Mouse (Mus musculus) intestine, embryonic 16.5 days (tissue): Measurements from ENCODE around the gene Apobec1. TPM values are rescaled to one million over a fixed set of nuclear protein-coding genes. Genes with fewer than 3 reads are reported as not detected.
"Not testable (repeated sequence)": the region's sequence is repeated elsewhere in the genome, so short reads cannot be mapped to it uniquely, and the experiment has no call there.

Source experiments
- ATAC-seq: fragments of 200-750 bp; cut with Nextera tagmentation; 2 replicates; pipeline ENCODE4 v1.8.0; 2017; ENCODE audit warnings: moderate TSS enrichment, moderate library complexity
- H3K27ac ChIP-seq: fragments of 300-500 bp; sonication (generic); 2 replicates; pipeline ENCODE4 v1.5.1; 2014; ENCODE audit warnings: mild to moderate bottlenecking, low read length
- H3K27me3 ChIP-seq: fragments of 300-500 bp; sonication (generic); replicated peaks from 2 replicates; pipeline ENCODE4 v1.6.1; 2014; ENCODE audit warnings: low read length, control low read depth, mixed read lengths; ENCODE audit not compliant: control insufficient read depth, insufficient read depth
- H3K36me3 ChIP-seq: fragments of 300-500 bp; sonication (generic); 2 replicates; pipeline ENCODE4 v1.6.1; 2014; ENCODE audit warnings: low read length, control low read depth; ENCODE audit not compliant: control insufficient read depth, insufficient read depth
- H3K4me1 ChIP-seq: fragments of 300-500 bp; sonication (generic); 2 replicates; pipeline ENCODE4 v1.6.1; 2014; ENCODE audit warnings: low read length, control low read depth, mixed read lengths; ENCODE audit not compliant: control insufficient read depth, insufficient read depth
- H3K4me2 ChIP-seq: fragments of 300-500 bp; sonication (generic); 2 replicates; pipeline ENCODE4 v1.6.1; 2014; ENCODE audit warnings: low read depth, low read length, control low read depth
- H3K4me3 ChIP-seq: fragments of 300-500 bp; sonication (generic); 2 replicates; pipeline ENCODE4 v1.5.1; 2014; ENCODE audit warnings: mild to moderate bottlenecking, low read length
- H3K9ac ChIP-seq: fragments of 300-500 bp; sonication (generic); 2 replicates; pipeline ENCODE4 v1.6.1; 2014; ENCODE audit warnings: low read depth, low read length
- H3K9me3 ChIP-seq: fragments of 300-500 bp; sonication (generic); 2 replicates; pipeline ENCODE4 v1.6.1; 2016; ENCODE audit warnings: low read length, control low read depth; ENCODE audit not compliant: control insufficient read depth
- WGBS: fragments of 180-500 bp; shearing (Covaris S2); extraction: QIAGEN DNeasy Blood & Tissue Kit; methylation state at CpG from one replicate; pipeline ENCODE4 v1.1.7; 2014; 5-methylcytosine and 5-hydroxymethylcytosine counted together
- polyA plus RNA-seq: library from polyadenylated mRNA; unstranded; fragments of >200 nt; fragmentation: Nextera tagmentation; extraction: Ambion mirVana; gene quantifications from 2 replicates; pipeline ENCODE4 v1.2.1, GENCODE M21; 2015

Gene Apobec1
- polyA plus RNA-seq, 1 experiment from 2014 or later = 9.1 TPM

DNA sequence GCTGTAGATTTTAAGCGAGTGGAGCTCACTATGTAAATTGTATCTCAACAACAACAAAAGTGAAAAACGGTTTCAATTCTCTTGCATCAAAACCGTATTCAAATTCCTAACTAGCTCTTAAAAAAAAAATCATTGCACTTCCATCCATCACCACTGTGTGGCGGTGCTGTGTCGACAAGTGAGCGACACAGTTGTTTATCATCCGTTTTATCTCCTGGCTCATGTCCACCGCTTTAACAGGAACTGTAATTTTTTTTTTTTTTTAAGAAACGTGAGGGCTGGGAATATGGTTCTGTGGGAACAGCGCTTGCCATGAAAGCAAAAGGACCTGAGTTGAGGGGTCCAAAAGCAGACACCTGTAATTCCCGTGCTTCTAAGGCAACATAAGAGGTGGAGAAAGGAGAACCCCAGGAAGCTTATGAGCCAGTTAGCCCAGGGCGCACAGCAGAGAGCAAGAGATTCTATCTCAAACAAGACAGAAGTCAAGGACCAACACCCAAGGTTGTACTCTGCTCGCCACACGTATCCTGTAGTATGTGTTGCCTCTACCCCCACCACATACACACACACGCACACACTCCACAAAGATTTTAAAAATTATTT, 45.2 kb downstream of the Apobec1 start:
- peak overlapping the region; percentile 25; the same call in 1 of the 2 replicates for H3K4me2 ChIP-seq

GRCm38 (mm10) chr6:122555266-122555665, 47.0 kb downstream of the Apobec1 start:
- Histone ChIP-seq H3K4me1 (no peaks in the 10 kb centered on the region), H3K4me3 (no peak overlapping the region), H3K27me3 (no peaks in the 10 kb centered on the region), H3K27ac (no peak overlapping the region), H3K36me3 (no peaks in the 10 kb centered on the region), H3K9me3 (no peaks in the 10 kb centered on the region), H3K4me2 (no peak overlapping the region), H3K9ac (no peak overlapping the region)
- ATAC-seq = no peak
- 33% methylated on average over 7 of the region's 7 CpGs for WGBS

More for the DNA sequence above, 45.2 kb downstream of the Apobec1 start:
- H3K36me3 ChIP-seq = no peaks in the 10 kb centered on the region
- ATAC-seq = no peak
- no peak overlapping the region for H3K27ac ChIP-seq
- WGBS = 22% methylated on average over 15 of the region's 15 CpGs
- H3K9ac ChIP-seq = no peak overlapping the region
- no peak overlapping the region for H3K4me3 ChIP-seq
- H3K4me1 ChIP-seq = 0 out of 2 replicates have a peak, but pooled peaks cover 3% of the 10 kb centered on the region
- no peaks in the 10 kb centered on the region for H3K9me3 ChIP-seq
- no peaks in the 10 kb centered on the region for H3K27me3 ChIP-seq

- 60% methylated on average over 6 of the region's 6 CpGs for WGBS
- no peak overlapping the region for H3K9ac ChIP-seq
- H3K27ac ChIP-seq = no peak overlapping the region
- no peaks in the 10 kb centered on the region for H3K4me1 ChIP-seq
- no peaks in the 10 kb centered on the region for H3K27me3 ChIP-seq
- ATAC-seq = no peak
- no peaks in the 10 kb centered on the region for H3K9me3 ChIP-seq
- H3K4me3 ChIP-seq = no peak overlapping the region
- H3K4me2 ChIP-seq = no peak overlapping the region
- H3K36me3 ChIP-seq = no peaks in the 10 kb centered on the region
Measured at GRCm38 (mm10) chr6:122554102-122554501, 48.1 kb downstream of the Apobec1 start.

- Histone ChIP-seq H3K9me3 (no peaks in the 10 kb centered on the region), H3K4me3 (no peak within 1 kb of the TSS), H3K27me3 (no peaks in the 10 kb centered on the region), H3K27ac (no peak within 1 kb of the TSS), H3K4me1 (no peaks in the 10 kb centered on the region), H3K9ac (no peak within 1 kb of the TSS), H3K36me3 (no peaks in the 10 kb centered on the region), H3K4me2 (no peak within 1 kb of the TSS)
- 57% methylated on average over 9 of the region's 9 CpGs for WGBS
- no peak for ATAC-seq
Measured at GRCm38 (mm10) chr6:122553606-122554005, 48.6 kb downstream of the Apobec1 start, which contains the start of gene Aicda. Gene Aicda (plus strand): TSS chr6:122553801.

DNA sequence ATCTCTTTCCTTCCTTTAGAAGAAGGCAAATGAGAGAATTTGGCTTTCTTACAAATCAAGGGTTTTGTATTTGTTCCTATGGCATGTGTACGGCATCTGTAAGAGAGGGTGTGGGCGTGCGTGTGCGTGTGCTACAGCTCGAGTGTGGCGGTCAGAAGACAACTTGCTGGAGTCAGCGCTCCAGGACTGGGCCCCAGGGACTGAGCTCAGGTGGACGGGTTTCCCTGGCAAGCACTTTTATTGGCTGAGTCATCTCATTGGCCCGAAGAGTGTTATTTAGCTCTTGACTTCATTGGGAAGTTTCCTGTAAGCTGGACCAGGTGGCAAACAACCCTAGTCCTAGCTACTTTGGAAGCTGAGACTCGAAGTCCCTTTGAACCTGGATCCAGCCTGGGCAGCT, 56.3 kb downstream of the Apobec1 start:
- Histone ChIP-seq H3K36me3 (no peaks in the 10 kb centered on the region), H3K9ac (no peak overlapping the region), H3K27ac (no peak overlapping the region), H3K4me3 (no peak overlapping the region), H3K4me1 (no peaks in the 10 kb centered on the region), H3K27me3 (no peaks in the 10 kb centered on the region), H3K4me2 (no peak overlapping the region), H3K9me3 (no peaks in the 10 kb centered on the region)
- ATAC-seq = no peak
- 75% methylated on average over 10 of the region's 10 CpGs for WGBS

GRCm38 (mm10) chr6:122545289-122545882, 56.9 kb downstream of the Apobec1 start:
- no peak overlapping the region for H3K27ac ChIP-seq
- H3K9ac ChIP-seq = no peak overlapping the region
- no peaks in the 10 kb centered on the region for H3K4me1 ChIP-seq
- no peaks in the 10 kb centered on the region for H3K27me3 ChIP-seq
- no peak for ATAC-seq
- H3K9me3 ChIP-seq = no peaks in the 10 kb centered on the region
- H3K4me2 ChIP-seq = no peak overlapping the region
- no peaks in the 10 kb centered on the region for H3K36me3 ChIP-seq
- WGBS = 76% methylated on average over 9 of the region's 9 CpGs
- H3K4me3 ChIP-seq = no peak overlapping the region

- 90% methylated on average over 1 of the region's 1 CpGs for WGBS
- Histone ChIP-seq H3K9ac (no peak overlapping the region), H3K4me3 (no peak overlapping the region), H3K4me2 (no peak overlapping the region), H3K36me3 (no peaks in the 10 kb centered on the region), H3K27ac (no peak overlapping the region), H3K4me1 (no peaks in the 10 kb centered on the region), H3K27me3 (no peaks in the 10 kb centered on the region), H3K9me3 (no peaks in the 10 kb centered on the region)
- ATAC-seq = no peak
Measured at GRCm38 (mm10) chr6:122544672-122545071, 57.6 kb downstream of the Apobec1 start.

DNA sequence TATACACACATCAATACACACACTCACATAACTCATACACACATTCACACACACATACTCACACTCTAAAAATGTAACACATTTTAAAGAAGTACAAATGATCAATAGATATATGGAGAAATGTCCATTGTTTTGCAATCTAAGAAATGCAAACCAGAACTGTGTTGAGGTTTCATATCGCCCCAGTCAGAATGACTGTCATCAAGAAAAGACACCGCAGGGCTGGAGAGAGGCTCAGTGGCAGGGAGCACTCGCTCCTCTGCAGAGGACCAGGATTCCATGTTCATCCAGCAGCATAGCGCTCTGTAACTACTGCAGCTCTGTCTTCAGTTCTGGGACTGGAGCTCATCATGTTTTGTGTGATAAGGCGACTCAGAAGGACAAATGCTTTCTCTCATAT, 58.7 kb downstream of the Apobec1 start:
- 75% methylated on average over 5 of the region's 5 CpGs for WGBS
- H3K4me1 ChIP-seq = no peaks in the 10 kb centered on the region
- H3K4me2 ChIP-seq = no peak overlapping the region
- H3K27ac ChIP-seq = no peak overlapping the region
- ATAC-seq = no peak
- no peaks in the 10 kb centered on the region for H3K27me3 ChIP-seq
- no peak overlapping the region for H3K4me3 ChIP-seq
- H3K9me3 ChIP-seq = no peaks in the 10 kb centered on the region
- no peak overlapping the region for H3K9ac ChIP-seq
- H3K36me3 ChIP-seq = no peaks in the 10 kb centered on the region

DNA sequence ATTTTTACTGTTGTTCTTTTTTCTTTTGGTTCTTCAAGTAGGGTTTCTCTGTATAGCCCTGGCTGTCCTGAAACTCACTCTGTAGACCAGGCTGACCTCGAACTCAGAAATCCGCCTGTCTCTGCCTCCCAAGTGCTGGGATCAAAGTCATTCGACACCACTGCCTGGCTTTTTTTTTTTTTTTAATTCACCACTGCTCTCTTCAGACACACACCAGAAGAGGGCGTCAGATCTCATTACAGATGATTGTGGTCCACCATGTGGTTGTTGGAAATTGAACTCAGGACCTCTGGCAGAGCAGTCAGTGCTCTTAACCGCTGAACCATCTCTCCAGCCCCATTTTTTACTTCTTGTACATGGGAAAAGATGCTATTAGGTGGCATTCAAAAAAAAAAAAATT, 59.8 kb downstream of the Apobec1 start:
- H3K9ac ChIP-seq, H3K4me2 ChIP-seq, H3K4me1 ChIP-seq, H3K9me3 ChIP-seq, H3K27ac ChIP-seq, ATAC-seq, H3K4me3 ChIP-seq, H3K27me3 ChIP-seq, H3K36me3 ChIP-seq: not testable (repeated sequence)
- WGBS = 77% methylated on average over 5 of the region's 5 CpGs

GRCm38 (mm10) chr6:122539564-122539963, 62.7 kb downstream of the Apobec1 start:
- Histone ChIP-seq H3K9me3 (no peaks in the 10 kb centered on the region), H3K9ac (no peak overlapping the region), H3K36me3 (no peaks in the 10 kb centered on the region), H3K4me1 (no peaks in the 10 kb centered on the region), H3K27me3 (no peaks in the 10 kb centered on the region), H3K4me3 (no peak overlapping the region), H3K4me2 (no peak overlapping the region), H3K27ac (no peak overlapping the region)
- ATAC-seq = no peak
- 87% methylated on average over 9 of the region's 9 CpGs for WGBS
